Mouse (Mus musculus) megakaryocyte, adult 5-6 weeks (primary cell): ENCODE results near the gene Tmed8. TPM values are rescaled to one million over a fixed set of nuclear protein-coding genes. Genes with fewer than 3 reads are reported as not detected.

ENCODE experiments used
- total RNA-seq, 2 experiments: library from RNA; stranded (forward) in 1 of 2; stranded (reverse) in 1 of 2; fragments of 153-499, 151-499 nt in 1 of 2; fragments of 221-1000, 200-1000 nt in 1 of 2; gene quantifications; 2 replicates each; pipeline versions ENCODE4 v1.2.3 to v1.2.4; 2015 to 2017

Gene Tmed8
- total RNA-seq, 2 experiments from 2014 or later: 7.9 to 8.7 TPM

Other genes starting within 250 kb of the Tmed8 start
- not detected in 2 replicates for gene Zdhhc22, start 210.0 kb downstream of the Tmed8 start, total RNA-seq (2015)
- gene Zdhhc22, start 210.0 kb downstream of the Tmed8 start, total RNA-seq (2017): not detected in 2 replicates
- gene Tmem63c, start 179.1 kb downstream of the Tmed8 start, total RNA-seq (2015): not detected in 2 replicates
- gene Tmem63c, start 179.1 kb downstream of the Tmed8 start, total RNA-seq (2017): not detected in 2 replicates
- gene Ngb, start 97.9 kb downstream of the Tmed8 start, total RNA-seq (2015): not detected in 2 replicates
- not detected in 2 replicates for gene Ngb, start 97.9 kb downstream of the Tmed8 start, total RNA-seq (2017)
- 9.7 and 10.6 TPM in 2 replicates for gene Gstz1, start 53.3 kb downstream of the Tmed8 start, total RNA-seq (2015)
- 8.5 and 11.6 TPM in 2 replicates for gene Gstz1, start 53.3 kb downstream of the Tmed8 start, total RNA-seq (2017)
- 3.6 and 3.9 TPM in 2 replicates for gene Pomt2, start 52.5 kb downstream of the Tmed8 start, total RNA-seq (2015)
- 3.1 and 3.3 TPM in 2 replicates for gene Pomt2, start 52.5 kb downstream of the Tmed8 start, total RNA-seq (2017)
- 0.18 and 0.22 TPM in 2 replicates for gene Samd15, start 731 bp downstream of the Tmed8 start, total RNA-seq (2015)
- gene Samd15, start 731 bp downstream of the Tmed8 start, total RNA-seq (2017): 0.11 and 1.2 TPM in 2 replicates
- 0.87 and 1.9 TPM in 2 replicates for gene Noxred1, start 38.3 kb upstream of the Tmed8 start, total RNA-seq (2015)
- 0.45 and 0.81 TPM in 2 replicates for gene Noxred1, start 38.3 kb upstream of the Tmed8 start, total RNA-seq (2017)
- gene Vipas39, start 65.8 kb upstream of the Tmed8 start, total RNA-seq (2015): 29.3 and 38.2 TPM in 2 replicates
- 26.4 and 30.9 TPM in 2 replicates for gene Vipas39, start 65.8 kb upstream of the Tmed8 start, total RNA-seq (2017)
- gene Ahsa1, start 66.0 kb upstream of the Tmed8 start, total RNA-seq (2015): 45.5 and 61.6 TPM in 2 replicates
- gene Ahsa1, start 66.0 kb upstream of the Tmed8 start, total RNA-seq (2017): 166 and 169 TPM in 2 replicates
- gene Ism2, start 99.3 kb upstream of the Tmed8 start, total RNA-seq (2015): not detected in 2 replicates
- gene Ism2, start 99.3 kb upstream of the Tmed8 start, total RNA-seq (2017): not detected in 2 replicates
- gene Sptlc2, start 187.9 kb upstream of the Tmed8 start, total RNA-seq (2015): 210 and 245 TPM in 2 replicates
- gene Sptlc2, start 187.9 kb upstream of the Tmed8 start, total RNA-seq (2017): 168 and 181 TPM in 2 replicates
- gene Slirp, start 243.4 kb upstream of the Tmed8 start, total RNA-seq (2015): 74.3 and 85.7 TPM in 2 replicates
- 34.3 and 64.3 TPM in 2 replicates for gene Slirp, start 243.4 kb upstream of the Tmed8 start, total RNA-seq (2017)
- gene Alkbh1, start 243.6 kb upstream of the Tmed8 start, total RNA-seq (2015): 17.7 and 19.5 TPM in 2 replicates
- gene Alkbh1, start 243.6 kb upstream of the Tmed8 start, total RNA-seq (2017): 25.6 and 32.2 TPM in 2 replicates